Comparison of ENCODE assay signal across 29 mouse cellular contexts in the genomic region with DNA sequence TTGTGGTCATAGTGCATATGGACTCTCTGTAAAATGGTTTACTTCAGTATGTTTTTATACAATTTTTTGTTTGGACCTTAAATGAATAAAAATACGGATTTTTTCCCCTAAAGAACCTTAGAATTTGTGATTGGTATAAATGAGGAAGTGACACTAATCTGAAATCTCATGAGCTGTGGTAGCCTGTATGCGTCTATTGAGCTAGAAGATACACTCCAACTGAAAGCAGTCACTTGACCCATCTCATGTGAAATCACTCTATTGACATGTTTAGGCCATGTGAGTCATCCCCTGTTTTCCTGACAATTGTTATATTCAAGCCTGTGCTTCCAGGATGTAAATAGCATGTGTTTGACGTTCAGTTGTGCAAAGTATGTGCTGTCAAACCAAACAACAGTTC. TPM values are rescaled to one million over a fixed set of nuclear protein-coding genes. Genes with fewer than 3 reads are reported as not detected.
"Had no signal": no experiment of that assay in that cellular context is flagged by ENCODE, and none has a peak within 500 bp of the region (broad histone marks: within the 10 kb centered on the region; RNA-seq: fewer than 3 reads in every experiment).

No protein-coding gene starts in this region.

- H3K4me3 ChIP-seq: lung, embryonic 15.5 days; megakaryocyte, embryonic 14.5 days; midbrain, embryonic 12.5 days; myocyte; neural tube, embryonic 13.5 days; neural tube, embryonic 15.5 days; stomach, embryonic 15.5 days had no signal

- DNase-seq: lung, adult 2 months; lung, postnatal 14 days; lung, postnatal 36 days; midbrain, embryonic 14.5 days; retina, postnatal 1 day; right cerebral cortex, adult 18-20 months; right cerebral cortex, postnatal 25 days; right cerebral cortex, postnatal 4 days; spleen, adult 18-20 months; thymus, adult 2 months; thymus, postnatal 25 days; thymus, postnatal 4 days had no signal

- H3K4me1 ChIP-seq: lung, embryonic 15.5 days; megakaryocyte, embryonic 14.5 days; midbrain, embryonic 12.5 days; neural tube, embryonic 13.5 days; neural tube, embryonic 15.5 days; stomach, embryonic 15.5 days had no signal

- H3K27ac ChIP-seq: liver, embryonic 14.5 days; lung, embryonic 15.5 days; macrophage; midbrain, embryonic 12.5 days; neural tube, embryonic 13.5 days; neural tube, embryonic 15.5 days; stomach, embryonic 15.5 days; stomach, postnatal 0 days had no signal

- ATAC-seq: lung, postnatal 0 days; midbrain, embryonic 16.5 days had no signal

- H3K27me3 ChIP-seq: lung, embryonic 15.5 days; megakaryocyte, embryonic 14.5 days; midbrain, embryonic 12.5 days; neural tube, embryonic 13.5 days; neural tube, embryonic 15.5 days; stomach, embryonic 15.5 days had no signal

- H3K9ac ChIP-seq: liver, embryonic 14.5 days; lung, embryonic 15.5 days; midbrain, embryonic 12.5 days; neural tube, embryonic 13.5 days; neural tube, embryonic 15.5 days; stomach, embryonic 15.5 days had no signal

- H3K9me3 ChIP-seq: lung, embryonic 15.5 days; midbrain, embryonic 12.5 days; neural tube, embryonic 13.5 days; neural tube, embryonic 15.5 days; stomach, embryonic 15.5 days had no signal

- H3K36me3 ChIP-seq: lung, embryonic 15.5 days; midbrain, embryonic 12.5 days; neural tube, embryonic 13.5 days; neural tube, embryonic 15.5 days; stomach, embryonic 15.5 days had no signal

- H3K4me2 ChIP-seq: lung, embryonic 15.5 days; midbrain, embryonic 12.5 days; neural tube, embryonic 13.5 days; neural tube, embryonic 15.5 days; stomach, embryonic 15.5 days had no signal

RNA-seq across cellular contexts. Expression of gene Olfr272, which starts 9.4 kb away (rescaled TPM):
- polyA plus RNA-seq: liver, embryonic 16.5 days; lung, adult 2 months; lung, embryonic 15.5 days; lung, postnatal 0 days; macrophage; midbrain, embryonic 12.5 days; midbrain, embryonic 14.5 days; midbrain, embryonic 16.5 days; myocyte; neural tube, embryonic 11.5 days; neural tube, embryonic 13.5 days; neural tube, embryonic 15.5 days; small intestine, adult 2 months; stomach, embryonic 15.5 days; stomach, postnatal 0 days; testis, adult 2 months; thymus, adult 2 months; urinary bladder, adult 2 months had no signal

RNA-seq across cellular contexts. Expression of gene Olfr273, which starts 50.5 kb away (rescaled TPM):
- polyA plus RNA-seq: liver, embryonic 14.5 days; liver, embryonic 16.5 days; lung, adult 2 months; lung, embryonic 15.5 days; lung, postnatal 0 days; macrophage; midbrain, embryonic 12.5 days; midbrain, embryonic 14.5 days; midbrain, embryonic 16.5 days; myocyte; neural tube, embryonic 11.5 days; neural tube, embryonic 13.5 days; neural tube, embryonic 15.5 days; small intestine, adult 2 months; stomach, embryonic 15.5 days; stomach, postnatal 0 days; testis, adult 2 months; thymus, adult 2 months; urinary bladder, adult 2 months had no signal

RNA-seq across cellular contexts. Expression of gene Olfr270, which starts 54.8 kb away (rescaled TPM):
- polyA plus RNA-seq: liver, embryonic 14.5 days; liver, embryonic 16.5 days; lung, adult 2 months; lung, embryonic 15.5 days; lung, postnatal 0 days; macrophage; midbrain, embryonic 12.5 days; midbrain, embryonic 14.5 days; midbrain, embryonic 16.5 days; myocyte; neural tube, embryonic 11.5 days; neural tube, embryonic 13.5 days; neural tube, embryonic 15.5 days; small intestine, adult 2 months; stomach, embryonic 15.5 days; stomach, postnatal 0 days; testis, adult 2 months; thymus, adult 2 months; urinary bladder, adult 2 months had no signal
